Mouse (Mus musculus) c-Kit-positive CD71-negative TER-119-negative erythroid progenitor cells, embryonic 14.5 days (primary cell): Measurements from ENCODE around the gene Vsx1.

Source experiments
- DNase-seq: peaks from one replicate; pipeline ENCODE4 v3.0.0-alpha.2; 2013; ENCODE audit warnings: low read depth

The Vsx1 gene

GRCm38 (mm10) chr2:150667820-150668766 lies 21.1 kb downstream of the Vsx1 start, which contains the start of gene Acss1:
Gene Acss1, minus strand, starts transcription at chr2:150668500.
- DNase-seq = no peak

GRCm38 (mm10) chr2:150667065-150667819 lies 21.9 kb downstream of the Vsx1 start:
- DNase-seq = peak; percentile 56

- DNase-seq = no peak
Observed at GRCm38 (mm10) chr2:150666723-150667064, 22.5 kb downstream of the Vsx1 start.

- no peak for DNase-seq
Observed at GRCm38 (mm10) chr2:150665534-150666451, 23.4 kb downstream of the Vsx1 start.

GRCm38 (mm10) chr2:150665006-150665405 lies 24.2 kb downstream of the Vsx1 start:
- DNase-seq = no peak

GRCm38 (mm10) chr2:150664152-150664920 lies 24.8 kb downstream of the Vsx1 start:
- DNase-seq = no peak

- no peak for DNase-seq
Observed at GRCm38 (mm10) chr2:150663255-150663654, 25.9 kb downstream of the Vsx1 start.

GRCm38 (mm10) chr2:150662007-150662406 lies 27.2 kb downstream of the Vsx1 start:
- no peak for DNase-seq

- DNase-seq = no peak
Observed at GRCm38 (mm10) chr2:150660668-150661451, 28.3 kb downstream of the Vsx1 start.

- no peak for DNase-seq
Observed at GRCm38 (mm10) chr2:150660049-150660448, 29.1 kb downstream of the Vsx1 start.

GRCm38 (mm10) chr2:150656975-150657768 lies 32.0 kb downstream of the Vsx1 start:
- DNase-seq = no peak

- no peak for DNase-seq
Observed at GRCm38 (mm10) chr2:150656112-150656511, 33.0 kb downstream of the Vsx1 start.

GRCm38 (mm10) chr2:150655290-150655689 lies 33.9 kb downstream of the Vsx1 start:
- DNase-seq = no peak

GRCm38 (mm10) chr2:150654814-150655213 lies 34.3 kb downstream of the Vsx1 start:
- no peak for DNase-seq

GRCm38 (mm10) chr2:150651366-150651765 lies 37.8 kb downstream of the Vsx1 start:
- DNase-seq = no peak

- no peak for DNase-seq
Observed at GRCm38 (mm10) chr2:150650511-150651074, 38.6 kb downstream of the Vsx1 start.

- no peak for DNase-seq
Observed at GRCm38 (mm10) chr2:150648300-150648895, 40.8 kb downstream of the Vsx1 start.

- no peak for DNase-seq
Observed at GRCm38 (mm10) chr2:150647681-150648299, 41.4 kb downstream of the Vsx1 start.
